Mouse (Mus musculus) CH12.LX (cell line): ENCODE measurements around the gene Ppp1r18.

Experiments
- CTCF ChIP-seq, 2 experiments: IDR thresholded peaks in 1 of 2; conservative IDR thresholded peaks in 1 of 2; 2 replicates each; pipeline ENCODE4 v1.5.1; 2011 to 2012; ENCODE audit warnings: low read depth in 2 of 2, low read length in 2 of 2, improper control_type of control experiment in 1 of 2, inconsistent platforms in 1 of 2, mild to moderate bottlenecking in 1 of 2, moderate library complexity in 1 of 2
- E2F4 ChIP-seq: IDR thresholded peaks from 2 replicates; pipeline ENCODE4 v1.6.1; 2011; ENCODE audit warnings: low read depth, low read length, improper control_type of control experiment; ENCODE audit not compliant: insufficient replicate concordance
- ETS1 ChIP-seq: conservative IDR thresholded peaks from 2 replicates; pipeline ENCODE4 v1.6.1; 2012; ENCODE audit warnings: low read depth, mild to moderate bottlenecking, inconsistent platforms, low read length, improper control_type of control experiment, moderate library complexity
- HCFC1 ChIP-seq: IDR thresholded peaks from 2 replicates; pipeline ENCODE4 v1.6.1; 2012; ENCODE audit warnings: low read depth, mild to moderate bottlenecking, inconsistent platforms, low read length, improper control_type of control experiment

DNA sequence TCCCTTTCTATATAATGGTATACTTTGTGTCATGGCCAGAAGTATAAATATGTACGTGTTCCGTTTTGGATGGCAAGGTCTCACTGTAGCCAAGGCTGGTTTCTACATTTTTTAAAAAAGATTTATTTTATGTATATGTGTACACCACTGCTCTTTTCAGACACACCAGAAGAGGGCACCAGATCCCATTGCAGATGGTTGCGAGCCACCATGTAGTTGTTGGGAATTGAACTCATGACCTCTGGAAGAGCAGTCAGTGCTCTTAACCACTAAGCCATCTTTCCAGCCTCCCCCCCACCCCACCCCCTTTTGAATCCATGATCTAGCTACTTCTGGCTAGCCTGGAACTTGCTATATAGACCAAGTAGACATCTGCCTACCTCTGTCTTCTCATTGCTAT lies 21.9 kb upstream of the Ppp1r18 start:
- TF ChIP-seq CTCF (conservative IDR thresholded peaks at IDR 0.05 in 1 of 2, IDR thresholded peaks at IDR 0.05 in 1 of 2; ENCODE audit: low read depth in 2 of 2, low read length in 2 of 2) = peak in 1 of 2 experiments; percentile 53; a peak in 2 of 4 replicates
- no peak for TF ChIP-seq E2F4
- no peak for TF ChIP-seq HCFC1
- TF ChIP-seq ETS1 = no peak
